Mouse (Mus musculus) ES-Bruce4 (cell line): Measurements from ENCODE around the gene Tnxb. TPM values are rescaled to one million over a fixed set of nuclear protein-coding genes. Genes with fewer than 3 reads are reported as not detected.

ENCODE experiments used
- H3K27ac ChIP-seq: 2 replicates; pipeline ENCODE4 v1.5.1; 2012; ENCODE audit warnings: low read length, inconsistent platforms; ENCODE audit not compliant: insufficient read depth
- H3K27me3 ChIP-seq: 2 replicates; pipeline ENCODE4 v1.6.1; 2012; ENCODE audit warnings: mild to moderate bottlenecking, low read length, inconsistent platforms; ENCODE audit not compliant: control insufficient read depth, poor library complexity, insufficient read depth, severe bottlenecking
- H3K36me3 ChIP-seq: 2 replicates; pipeline ENCODE4 v1.6.1; 2012; ENCODE audit warnings: inconsistent platforms, mild to moderate bottlenecking, low read length, moderate library complexity; ENCODE audit not compliant: control insufficient read depth, poor library complexity, insufficient read depth, severe bottlenecking
- H3K4me1 ChIP-seq: one replicate; pipeline ENCODE4 v1.8.1; 2011; ENCODE audit warnings: low read length; ENCODE audit not compliant: control insufficient read depth, insufficient read depth
- H3K4me3 ChIP-seq: 2 replicates; pipeline ENCODE4 v1.5.1; 2011; ENCODE audit warnings: low read depth, mild to moderate bottlenecking, low read length
- H3K9ac ChIP-seq: 2 replicates; pipeline ENCODE4 v1.6.1; 2012; ENCODE audit warnings: low read depth, mild to moderate bottlenecking, inconsistent platforms; ENCODE audit not compliant: poor library complexity, severe bottlenecking
- H3K9me3 ChIP-seq: replicated peaks from 2 replicates; pipeline ENCODE4 v1.6.1; 2012; ENCODE audit warnings: mild to moderate bottlenecking, low read length, inconsistent platforms; ENCODE audit not compliant: control insufficient read depth, poor library complexity, insufficient read depth, severe bottlenecking
- CTCF ChIP-seq: IDR thresholded peaks from one replicate; pipeline ENCODE4 v1.8.1; 2011; ENCODE audit warnings: low read depth, low read length
- EP300 ChIP-seq: IDR thresholded peaks from 2 replicates; pipeline ENCODE4 v1.6.1; 2011; ENCODE audit warnings: low read depth, low read length; ENCODE audit not compliant: insufficient read depth
- POLR2A ChIP-seq: IDR thresholded peaks from one replicate; pipeline ENCODE4 v1.8.1; 2011; ENCODE audit warnings: low read length; ENCODE audit not compliant: insufficient read depth
- polyA plus RNA-seq: library from polyadenylated mRNA; stranded (reverse); fragments of >200 nt; gene quantifications from 2 replicates; pipeline ENCODE4 v1.2.4, GENCODE M21; 2011; ENCODE audit warnings: low read depth; ENCODE audit not compliant: missing spikeins, insufficient read depth, insufficient read length

Gene Tnxb
- polyA plus RNA-seq, 1 experiment = 0.13 TPM

GRCm38 (mm10) chr17:34655581-34655991 lies 14.7 kb upstream of the Tnxb start:
- no peaks in the 10 kb centered on the region for H3K4me1 ChIP-seq
- H3K27ac ChIP-seq = no peak overlapping the region
- peaks cover 5% of the 10 kb centered on the region; the same call in 1 of the 2 replicates for H3K36me3 ChIP-seq
- TF ChIP-seq CTCF (no peak), EP300 (no peak), POLR2A (no peak)
- H3K9me3 ChIP-seq = no peaks in the 10 kb centered on the region
- no peak overlapping the region for H3K9ac ChIP-seq
- no peak overlapping the region for H3K4me3 ChIP-seq
- H3K27me3 ChIP-seq = no peaks in the 10 kb centered on the region

- TF ChIP-seq CTCF (no peak), EP300 (no peak), POLR2A (no peak)
Measured at GRCm38 (mm10) chr17:34656666-34657065, 13.7 kb upstream of the Tnxb start.

GRCm38 (mm10) chr17:34657271-34657670 lies 13.1 kb upstream of the Tnxb start:
- Histone ChIP-seq H3K27ac (no peak overlapping the region), H3K36me3 (0 out of 2 replicates have a peak, but pooled peaks cover 5% of the 10 kb centered on the region), H3K4me3 (no peak overlapping the region), H3K27me3 (no peaks in the 10 kb centered on the region), H3K9me3 (no peaks in the 10 kb centered on the region), H3K4me1 (no peaks in the 10 kb centered on the region), H3K9ac (no peak overlapping the region)
- TF ChIP-seq EP300 (no peak), CTCF (no peak), POLR2A (no peak)

More at GRCm38 (mm10) chr17:34656666-34657065, 13.7 kb upstream of the Tnxb start:
- Histone ChIP-seq H3K27me3 (no peaks in the 10 kb centered on the region), H3K9me3 (no peaks in the 10 kb centered on the region), H3K4me1 (no peaks in the 10 kb centered on the region), H3K9ac (no peak overlapping the region), H3K27ac (no peak overlapping the region), H3K36me3 (peaks cover 5% of the 10 kb centered on the region; the same call in 1 of the 2 replicates), H3K4me3 (no peak overlapping the region)

GRCm38 (mm10) chr17:34658145-34658544 lies 12.2 kb upstream of the Tnxb start:
- Histone ChIP-seq H3K9me3 (no peaks in the 10 kb centered on the region), H3K27ac (no peak overlapping the region), H3K27me3 (no peaks in the 10 kb centered on the region), H3K4me3 (no peak overlapping the region), H3K9ac (no peak overlapping the region), H3K36me3 (0 out of 2 replicates have a peak, but pooled peaks cover 5% of the 10 kb centered on the region), H3K4me1 (no peaks in the 10 kb centered on the region)
- no peak for TF ChIP-seq EP300
- TF ChIP-seq POLR2A = no peak
- no peak for TF ChIP-seq CTCF

- no peak overlapping the region for H3K27ac ChIP-seq
- H3K27me3 ChIP-seq = no peaks in the 10 kb centered on the region
- 0 out of 2 replicates have a peak, but pooled peaks cover 2% of the 10 kb centered on the region for H3K36me3 ChIP-seq
- H3K9me3 ChIP-seq = no peaks in the 10 kb centered on the region
- no peaks in the 10 kb centered on the region for H3K4me1 ChIP-seq
- no peak overlapping the region for H3K9ac ChIP-seq
- TF ChIP-seq POLR2A = no peak
- TF ChIP-seq CTCF = no peak
- no peak for TF ChIP-seq EP300
- no peak overlapping the region for H3K4me3 ChIP-seq
Measured at GRCm38 (mm10) chr17:34658591-34658990, 11.7 kb upstream of the Tnxb start.

GRCm38 (mm10) chr17:34659181-34659896 lies 11.0 kb upstream of the Tnxb start:
- H3K9ac ChIP-seq = no peak overlapping the region

More at GRCm38 (mm10) chr17:34659181-34659896, 11.0 kb upstream of the Tnxb start:
- Histone ChIP-seq H3K27me3 (no peaks in the 10 kb centered on the region), H3K36me3 (no peaks in the 10 kb centered on the region), H3K27ac (no peak overlapping the region), H3K4me1 (no peaks in the 10 kb centered on the region), H3K4me3 (no peak overlapping the region), H3K9me3 (no peaks in the 10 kb centered on the region)
- no peak for TF ChIP-seq POLR2A
- no peak for TF ChIP-seq CTCF
- TF ChIP-seq EP300 = no peak
